Mouse (Mus musculus) CH12.LX (cell line): ENCODE results near the gene Gm15091.
"Not testable (repeated sequence)": the region's sequence is repeated elsewhere in the genome, so short reads cannot be mapped to it uniquely, and the experiment has no call there.

ENCODE experiments used
- CHD1 ChIP-seq: IDR thresholded peaks from 2 replicates; pipeline ENCODE4 v1.6.1; 2012; ENCODE audit warnings: low read depth, low read length, improper control_type of control experiment, inconsistent platforms
- MEF2A ChIP-seq: IDR thresholded peaks from 2 replicates; pipeline ENCODE4 v1.6.1; 2014; ENCODE audit warnings: low read depth, mild to moderate bottlenecking, inconsistent platforms, low read length, improper control_type of control experiment, borderline replicate concordance
- MXI1 ChIP-seq: IDR thresholded peaks from 2 replicates; pipeline ENCODE4 v1.6.1; 2011; ENCODE audit warnings: mild to moderate bottlenecking, low read depth, low read length, improper control_type of control experiment
- POLR2A ChIP-seq: IDR thresholded peaks from 2 replicates; pipeline ENCODE4 v1.6.1; 2011; ENCODE audit warnings: low read depth, mild to moderate bottlenecking, improper control_type of control experiment, low read length
- SIN3A ChIP-seq: IDR thresholded peaks from 2 replicates; pipeline ENCODE4 v1.6.1; 2012; ENCODE audit warnings: low read length, improper control_type of control experiment, inconsistent platforms
- USF1 ChIP-seq: IDR thresholded peaks from 2 replicates; pipeline ENCODE4 v1.6.1; 2014; ENCODE audit warnings: low read depth, mild to moderate bottlenecking, inconsistent platforms, low read length, improper control_type of control experiment

DNA sequence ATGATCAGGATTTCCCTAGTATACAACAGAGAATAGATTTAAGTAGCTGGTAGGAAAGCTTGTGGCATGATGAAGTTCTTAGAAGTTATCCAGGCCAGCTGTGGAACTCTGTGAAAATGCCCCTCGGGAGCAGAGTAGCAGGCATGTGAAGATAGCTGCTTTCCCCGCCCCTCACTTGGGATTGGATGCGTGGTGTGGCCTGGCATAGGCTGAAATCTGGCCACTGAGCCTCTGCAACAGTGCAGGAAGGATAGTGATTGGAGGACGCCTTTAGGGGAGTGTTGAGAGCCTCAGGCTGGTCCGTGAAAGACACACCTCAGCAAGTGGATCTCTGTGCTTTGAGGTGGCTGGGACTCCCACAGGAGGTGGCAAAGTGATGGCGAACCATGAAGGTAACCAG lies at the start of gene Gm15091:
- TF ChIP-seq POLR2A, CHD1, USF1, MEF2A, SIN3A, MXI1: not testable (repeated sequence)
